Mouse (Mus musculus) spleen, adult 2 months (tissue): ENCODE data around the gene Tead4.

Experiments used
- CTCF ChIP-seq: fragments of 200-500 bp; IDR thresholded peaks from 2 replicates; pipeline ENCODE4 v1.5.1; 2011; ENCODE audit warnings: mild to moderate bottlenecking, inconsistent platforms; ENCODE audit not compliant: insufficient read depth, insufficient read length, insufficient replicate concordance; ENCODE audit errors: extremely low read depth
- POLR2A ChIP-seq: fragments of 200-500 bp; IDR thresholded peaks from 2 replicates; pipeline ENCODE4 v1.6.1; 2011; ENCODE audit warnings: low read depth, low read length, inconsistent platforms

DNA sequence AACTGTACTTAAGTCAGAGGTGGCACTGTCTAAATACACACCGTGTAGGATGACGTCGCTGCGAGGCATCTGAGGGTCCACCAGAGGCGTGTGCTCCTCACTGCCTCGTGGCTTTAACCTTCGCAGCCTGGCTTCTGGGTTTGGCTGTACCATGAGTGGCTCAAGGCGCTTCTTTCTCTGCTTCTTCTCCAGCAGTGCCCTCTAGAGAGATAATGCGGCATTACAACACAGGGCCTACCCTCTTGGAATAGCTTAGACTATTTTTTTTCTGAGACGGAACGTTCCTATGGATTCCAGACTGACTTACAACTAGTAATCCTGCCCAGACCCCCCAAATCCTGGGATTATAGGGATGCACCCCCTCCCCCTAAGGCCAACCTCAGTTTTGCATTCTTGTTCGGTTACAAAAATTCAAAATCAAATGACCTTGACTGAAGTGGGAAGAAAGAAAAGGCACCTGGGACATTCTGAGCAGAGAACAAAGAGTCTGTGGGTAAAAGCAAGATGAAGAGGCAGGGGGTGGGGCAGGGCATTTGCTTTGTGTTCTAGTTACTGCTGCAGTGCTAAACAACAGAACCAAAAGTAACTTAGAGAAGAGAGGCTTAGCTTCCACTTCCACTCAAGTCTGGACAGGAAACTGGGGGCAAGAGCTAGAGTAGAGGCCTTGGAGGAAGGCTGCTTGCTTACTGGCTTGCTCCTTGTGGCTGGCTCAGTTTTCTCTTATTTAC lies 33.9 kb upstream of the Tead4 start:
- peak; percentile 22; the same call in 1 of the 2 replicates for TF ChIP-seq CTCF
- no peak for TF ChIP-seq POLR2A
